Mouse (Mus musculus): ENCODE results near the gene Tmem242. TPM values are rescaled to one million over a fixed set of nuclear protein-coding genes. Genes with fewer than 3 reads are reported as not detected.

Gene Tmem242
- total and polyA plus RNA-seq, 3 experiments: 68.9 to 83.1 (median 80.4) TPM

- Histone ChIP-seq H3K9ac (ENCODE audit: insufficient read depth, low read depth) (no peak overlapping the region), H3K79me2 (replicated peaks; ENCODE audit: control insufficient read depth, extremely low read depth, insufficient read depth, poor library complexity, severe bottlenecking) (no peaks in the 10 kb centered on the region), H3K36me3 (replicated peaks in 1 of 2; ENCODE audit: control insufficient read depth in 1 of 2, insufficient read depth in 1 of 2, low read length in 1 of 2) (peaks cover 14 to 59% of the 10 kb centered on the region in 2 experiments), H3K27me3 (replicated peaks) (no peaks in the 10 kb centered on the region), H3K4me3 (replicated peaks in 1 of 3; ENCODE audit: low read depth in 2 of 3, low read length in 2 of 3, poor library complexity in 1 of 3) (no peak overlapping the region), H3K9me3 (replicated peaks; ENCODE audit: low read length) (no peaks in the 10 kb centered on the region), H3K4me1 (ENCODE audit: control insufficient read depth in 1 of 2, insufficient read depth in 2 of 2) (peaks cover 0 to 10% of the 10 kb centered on the region in 2 experiments; a peak in 1 of 4 replicates), H3K27ac (ENCODE audit: insufficient read depth, low read depth) (no peak overlapping the region), H3K4me2 (ENCODE audit: insufficient read depth, low read depth, poor library complexity, severe bottlenecking) (no peak overlapping the region)
- TF ChIP-seq MXI1 (IDR thresholded peaks at IDR 0.05; ENCODE audit: low read depth, low read length) (no peak), UBTF (IDR thresholded peaks at IDR 0.05; ENCODE audit: low read depth, low read length) (no peak), MAFK (IDR thresholded peaks at IDR 0.05; ENCODE audit: insufficient replicate concordance, low read length) (no peak), MYC (IDR thresholded peaks at IDR 0.05; ENCODE audit: low read depth, low read length) (no peak), SMC3 (IDR thresholded peaks at IDR 0.05; ENCODE audit: low read depth, low read length) (no peak)
- in situ Hi-C loops (cut with MboI; ENCODE audit: low pct_ligation_motif_present, low pct_unique_long_range_greater_than_20kb, low sequenced_read_pairs) (no loop called here), dilution Hi-C loops (cut with MboI; ENCODE audit: extremely low pct_ligation_motif_present, extremely low pct_unique_long_range_greater_than_20kb, low sequenced_read_pairs) (no loop called here)
- no peak for DNase-seq (ENCODE audit: extremely low read depth)
Measured at GRCm38 (mm10) chr17:5411205-5411604, 28.9 kb downstream of the Tmem242 start.

GRCm38 (mm10) chr17:5410336-5410735 lies 29.7 kb downstream of the Tmem242 start:
- H3K4me2 ChIP-seq (ENCODE audit: insufficient read depth, low read depth, poor library complexity, severe bottlenecking): no peak overlapping the region
- H3K9ac ChIP-seq (ENCODE audit: insufficient read depth, low read depth): no peak overlapping the region
- dilution Hi-C loops (cut with MboI; ENCODE audit: extremely low pct_ligation_motif_present, extremely low pct_unique_long_range_greater_than_20kb, low sequenced_read_pairs) (no loop called here), in situ Hi-C loops (cut with MboI; ENCODE audit: low pct_ligation_motif_present, low pct_unique_long_range_greater_than_20kb, low sequenced_read_pairs) (no loop called here)
- H3K27ac ChIP-seq (ENCODE audit: insufficient read depth, low read depth): no peak overlapping the region
- H3K4me3 ChIP-seq (replicated peaks in 1 of 3; ENCODE audit: low read depth in 2 of 3, low read length in 2 of 3, poor library complexity in 1 of 3): no peak overlapping the region
- peaks cover 14 to 54% of the 10 kb centered on the region in 2 experiments for H3K36me3 ChIP-seq (replicated peaks in 1 of 2; ENCODE audit: control insufficient read depth in 1 of 2, insufficient read depth in 1 of 2, low read length in 1 of 2)
- DNase-seq (ENCODE audit: extremely low read depth): no peak
- peaks cover 0 to 10% of the 10 kb centered on the region in 2 experiments; a peak in 1 of 4 replicates for H3K4me1 ChIP-seq (ENCODE audit: control insufficient read depth in 1 of 2, insufficient read depth in 2 of 2)
- H3K9me3 ChIP-seq (replicated peaks; ENCODE audit: low read length): no peaks in the 10 kb centered on the region
- no peaks in the 10 kb centered on the region for H3K27me3 ChIP-seq (replicated peaks)
- TF ChIP-seq EP300 (IDR thresholded peaks at IDR 0.05; ENCODE audit: low read length): no peak
- no peak for TF ChIP-seq SMC3 (IDR thresholded peaks at IDR 0.05; ENCODE audit: low read depth, low read length)
- no peak for TF ChIP-seq PAX5 (IDR thresholded peaks at IDR 0.05; ENCODE audit: low read length)
- TF ChIP-seq CTCF (conservative IDR thresholded peaks at IDR 0.05 in 1 of 2, IDR thresholded peaks at IDR 0.05 in 1 of 2; ENCODE audit: low read depth in 2 of 2, low read length in 2 of 2): no peak
- no peak for TF ChIP-seq POLR2AphosphoS2 (IDR thresholded peaks at IDR 0.05; ENCODE audit: low read depth, low read length)
- no peak for TF ChIP-seq JUN (IDR thresholded peaks at IDR 0.05; ENCODE audit: insufficient read depth, low read depth, low read length)
- no peak for TF ChIP-seq TBP (conservative IDR thresholded peaks at IDR 0.05; ENCODE audit: low read depth, low read length)
- TF ChIP-seq NRF1 (IDR thresholded peaks at IDR 0.05; ENCODE audit: low read depth, low read length): no peak
- no peak for TF ChIP-seq ZKSCAN1 (IDR thresholded peaks at IDR 0.05; ENCODE audit: borderline replicate concordance, low read depth, low read length)
- no peak for TF ChIP-seq ETS1 (conservative IDR thresholded peaks at IDR 0.05; ENCODE audit: low read depth, low read length)
- TF ChIP-seq HCFC1 (IDR thresholded peaks at IDR 0.05; ENCODE audit: low read depth, low read length): no peak
- TF ChIP-seq ZNF384 (IDR thresholded peaks at IDR 0.05; ENCODE audit: low read depth, low read length): no peak
- TF ChIP-seq JUND (conservative IDR thresholded peaks at IDR 0.05; ENCODE audit: low read depth, low read length): no peak
- TF ChIP-seq USF2 (conservative IDR thresholded peaks at IDR 0.05; ENCODE audit: low read depth, low read length): no peak
- no peak for TF ChIP-seq BHLHE40 (IDR thresholded peaks at IDR 0.05; ENCODE audit: low read depth, low read length)
- TF ChIP-seq MAFK (IDR thresholded peaks at IDR 0.05; ENCODE audit: insufficient replicate concordance, low read length): no peak
- TF ChIP-seq NELFE (IDR thresholded peaks at IDR 0.05; ENCODE audit: low read depth, low read length): no peak
- TF ChIP-seq SIN3A (IDR thresholded peaks at IDR 0.05; ENCODE audit: low read length): no peak
- TF ChIP-seq USF1 (IDR thresholded peaks at IDR 0.05; ENCODE audit: low read depth, low read length): no peak
- H3K79me2 ChIP-seq (replicated peaks; ENCODE audit: control insufficient read depth, extremely low read depth, insufficient read depth, poor library complexity, severe bottlenecking): no peaks in the 10 kb centered on the region
